Mouse (Mus musculus): ENCODE results near the gene Lrrc38. TPM values are rescaled to one million over a fixed set of nuclear protein-coding genes. Genes with fewer than 3 reads are reported as not detected.
"Not testable (repeated sequence)": the region's sequence is repeated elsewhere in the genome, so short reads cannot be mapped to it uniquely, and the experiment has no call there.

Lrrc38 gene
- total RNA-seq, 2 experiments from 2014 or later: 0.71 to 0.93 TPM

GRCm38 (mm10) chr4:143345491-143345890, 4.1 kb upstream of the Lrrc38 start:
- intact Hi-C loops (cut with DNase I); DNase-seq (ENCODE audit: extremely low spot score in 1 of 2, low spot score in 2 of 2): not testable (repeated sequence)

GRCm38 (mm10) chr4:143348678-143349077, 879 bp upstream of the Lrrc38 start:
- DNase-seq (ENCODE audit: extremely low spot score in 1 of 2, low spot score in 2 of 2): peak in 1 of 2 experiments; percentile 15
- intact Hi-C loops (cut with DNase I): no loop called here

- intact Hi-C loops (cut with DNase I): no loop called here
- no peak for DNase-seq (ENCODE audit: extremely low spot score in 1 of 2, low spot score in 2 of 2)
Measured at GRCm38 (mm10) chr4:143350047-143351015, 774 bp downstream of the Lrrc38 start.

- no peak for DNase-seq (ENCODE audit: extremely low spot score in 1 of 2, low spot score in 2 of 2)
- intact Hi-C loops (cut with DNase I): no loop called here
Measured at GRCm38 (mm10) chr4:143352301-143352700, 2.7 kb downstream of the Lrrc38 start.

- intact Hi-C loops (cut with DNase I): no loop called here
- no peak for DNase-seq (ENCODE audit: extremely low spot score in 1 of 2, low spot score in 2 of 2)
Measured at GRCm38 (mm10) chr4:143361520-143361919, 12.0 kb downstream of the Lrrc38 start.

- intact Hi-C loops (cut with DNase I): no loop called here
Measured at GRCm38 (mm10) chr4:143366415-143367041, 17.0 kb downstream of the Lrrc38 start.

GRCm38 (mm10) chr4:143379480-143379879, 29.9 kb downstream of the Lrrc38 start:
- intact Hi-C loops (cut with DNase I): no loop called here
- DNase-seq (ENCODE audit: extremely low spot score in 1 of 2, low spot score in 2 of 2): no peak

More at GRCm38 (mm10) chr4:143366415-143367041, 17.0 kb downstream of the Lrrc38 start:
- DNase-seq (ENCODE audit: extremely low spot score in 1 of 2, low spot score in 2 of 2): no peak

GRCm38 (mm10) chr4:143379931-143380715, 30.6 kb downstream of the Lrrc38 start:
- intact Hi-C loops (cut with DNase I): loop anchor here (1.0 to 5.0 kb wide), 2 partner anchors 53 to 353 kb away; no protein-coding TSS in a partner anchor

GRCm38 (mm10) chr4:143380716-143381004, 31.1 kb downstream of the Lrrc38 start:
- no peak for DNase-seq (ENCODE audit: extremely low spot score in 1 of 2, low spot score in 2 of 2)
- intact Hi-C loops (cut with DNase I): loop anchor here (1.0 to 5.0 kb wide), 2 partner anchors 53 to 353 kb away; no protein-coding TSS in a partner anchor

More at GRCm38 (mm10) chr4:143379931-143380715, 30.6 kb downstream of the Lrrc38 start:
- DNase-seq (ENCODE audit: extremely low spot score in 1 of 2, low spot score in 2 of 2): peak in 1 of 2 experiments; percentile 43

- intact Hi-C loops (cut with DNase I): loop anchor here (5.0 kb wide), 1 partner anchor 55 kb away; no protein-coding TSS in a partner anchor
- no peak for DNase-seq (ENCODE audit: extremely low spot score in 1 of 2, low spot score in 2 of 2)
Measured at GRCm38 (mm10) chr4:143382163-143382562, 32.6 kb downstream of the Lrrc38 start.

- no peak for DNase-seq (ENCODE audit: extremely low spot score in 1 of 2, low spot score in 2 of 2)
- intact Hi-C loops (cut with DNase I): loop anchor here (5.0 kb wide), 1 partner anchor 56 kb away; no protein-coding TSS in a partner anchor
Measured at GRCm38 (mm10) chr4:143383646-143384045, 34.1 kb downstream of the Lrrc38 start.

GRCm38 (mm10) chr4:143388955-143389702, 39.6 kb downstream of the Lrrc38 start:
- intact Hi-C loops (cut with DNase I): no loop called here

GRCm38 (mm10) chr4:143394181-143394580, 44.6 kb downstream of the Lrrc38 start, which contains the start of gene Pramel1:
Gene Pramel1, plus strand, starts transcription at chr4:143394428.
- intact Hi-C loops (cut with DNase I): no loop called here

More at GRCm38 (mm10) chr4:143388955-143389702, 39.6 kb downstream of the Lrrc38 start:
- peak in 1 of 2 experiments; percentile 59 for DNase-seq (ENCODE audit: extremely low spot score in 1 of 2, low spot score in 2 of 2)

GRCm38 (mm10) chr4:143411566-143412218, 62.1 kb downstream of the Lrrc38 start:
- intact Hi-C loops (cut with DNase I): no loop called here
- DNase-seq (ENCODE audit: extremely low spot score in 1 of 2, low spot score in 2 of 2): no peak

More at GRCm38 (mm10) chr4:143394181-143394580, 44.6 kb downstream of the Lrrc38 start, which contains the start of gene Pramel1:
- peak in 1 of 2 experiments; percentile 32 for DNase-seq (ENCODE audit: extremely low spot score in 1 of 2, low spot score in 2 of 2)

GRCm38 (mm10) chr4:143412219-143413092, 62.9 kb downstream of the Lrrc38 start, which contains the start of gene Pramef8:
Gene Pramef8, plus strand, starts transcription at chr4:143412426.
- intact Hi-C loops (cut with DNase I): no loop called here

GRCm38 (mm10) chr4:143413621-143414020, 64.1 kb downstream of the Lrrc38 start:
- intact Hi-C loops (cut with DNase I): no loop called here
- no peak for DNase-seq (ENCODE audit: extremely low spot score in 1 of 2, low spot score in 2 of 2)

More at GRCm38 (mm10) chr4:143412219-143413092, 62.9 kb downstream of the Lrrc38 start, which contains the start of gene Pramef8:
- DNase-seq (ENCODE audit: extremely low spot score in 1 of 2, low spot score in 2 of 2): peak; percentile 91 to 92

Data from left cerebral cortex, postnatal 10 days (tissue).